Mouse (Mus musculus) spleen, adult 2 months (tissue): ENCODE data around the gene Nfix. TPM values are rescaled to one million over a fixed set of nuclear protein-coding genes. Genes with fewer than 3 reads are reported as not detected.

Source experiments
- DNase-seq, 2 experiments: peaks; one replicate each; pipeline versions ENCODE4 v3.0.0 to v3.0.0-alpha.2; 2012 to 2021; ENCODE audit warnings: low spot score in 2 of 2, low read depth in 1 of 2
- H3K27ac ChIP-seq: fragments of 200-500 bp; 2 replicates; pipeline ENCODE4 v1.5.1; 2012; ENCODE audit warnings: low read length, inconsistent platforms; ENCODE audit not compliant: insufficient read depth
- H3K27me3 ChIP-seq: fragments of 200-500 bp; 2 replicates; pipeline ENCODE4 v1.6.1; 2012; ENCODE audit warnings: mild to moderate bottlenecking, moderate library complexity, low read length, inconsistent platforms; ENCODE audit not compliant: control insufficient read depth, insufficient read depth
- H3K36me3 ChIP-seq: fragments of 200-500 bp; 2 replicates; pipeline ENCODE4 v1.6.1; 2012; ENCODE audit warnings: mild to moderate bottlenecking, low read length, inconsistent platforms; ENCODE audit not compliant: control insufficient read depth, insufficient read depth
- H3K4me1 ChIP-seq: fragments of 200-500 bp; 2 replicates; pipeline ENCODE4 v1.6.1; 2011; ENCODE audit warnings: inconsistent platforms; ENCODE audit not compliant: control insufficient read depth, insufficient read depth, insufficient read length
- H3K4me3 ChIP-seq: fragments of 200-500 bp; 2 replicates; pipeline ENCODE4 v1.5.1; 2011; ENCODE audit warnings: mild to moderate bottlenecking, inconsistent platforms; ENCODE audit not compliant: insufficient read depth, insufficient read length; ENCODE audit errors: extremely low read depth
- CTCF ChIP-seq: fragments of 200-500 bp; IDR thresholded peaks from 2 replicates; pipeline ENCODE4 v1.5.1; 2011; ENCODE audit warnings: mild to moderate bottlenecking, inconsistent platforms; ENCODE audit not compliant: insufficient read depth, insufficient read length, insufficient replicate concordance; ENCODE audit errors: extremely low read depth
- POLR2A ChIP-seq: fragments of 200-500 bp; IDR thresholded peaks from 2 replicates; pipeline ENCODE4 v1.6.1; 2011; ENCODE audit warnings: low read depth, low read length, inconsistent platforms
- WGBS: fragments of 180-500 bp; shearing (Covaris S2); methylation state at CpG from one replicate; pipeline ENCODE4 v1.1.7; 2018; 5-methylcytosine and 5-hydroxymethylcytosine counted together
- polyA plus RNA-seq: library from polyadenylated mRNA; depleted of rRNA; stranded (reverse); fragments of >200 nt; gene quantifications from 2 replicates; pipeline ENCODE4 v1.2.3, GENCODE M21; 2012

The Nfix gene
- polyA plus RNA-seq, 1 experiment: 13.7 TPM

- peaks cover 7% of the 10 kb centered on the region for H3K27me3 ChIP-seq
- no peaks in the 10 kb centered on the region for H3K4me1 ChIP-seq
- no peak for TF ChIP-seq POLR2A
- no peak for TF ChIP-seq CTCF
- H3K27ac ChIP-seq: no peak overlapping the region
- no peak overlapping the region for H3K4me3 ChIP-seq
- WGBS: 37% methylated on average over 48 of the region's 48 CpGs
- DNase-seq: no peak
- H3K36me3 ChIP-seq: no peaks in the 10 kb centered on the region
Measured at GRCm38 (mm10) chr8:84784681-84785505, 15.3 kb downstream of the Nfix start.

GRCm38 (mm10) chr8:84783919-84784581, 16.1 kb downstream of the Nfix start:
- no peak overlapping the region for H3K4me3 ChIP-seq
- H3K36me3 ChIP-seq: no peaks in the 10 kb centered on the region
- DNase-seq: no peak
- no peak overlapping the region for H3K27ac ChIP-seq
- 49% methylated on average over 33 of the region's 33 CpGs for WGBS
- H3K4me1 ChIP-seq: no peaks in the 10 kb centered on the region
- H3K27me3 ChIP-seq: peaks cover 7% of the 10 kb centered on the region
- TF ChIP-seq POLR2A (no peak), CTCF (no peak)

- peaks cover 7% of the 10 kb centered on the region for H3K27me3 ChIP-seq
Measured at GRCm38 (mm10) chr8:84783198-84783918, 16.8 kb downstream of the Nfix start.

GRCm38 (mm10) chr8:84782680-84783079, 17.5 kb downstream of the Nfix start:
- Histone ChIP-seq H3K4me3 (no peak overlapping the region), H3K27ac (no peak overlapping the region), H3K4me1 (no peaks in the 10 kb centered on the region), H3K36me3 (no peaks in the 10 kb centered on the region), H3K27me3 (peaks cover 7% of the 10 kb centered on the region)
- DNase-seq: no peak
- WGBS: 83% methylated on average over 10 of the region's 10 CpGs
- TF ChIP-seq POLR2A (no peak), CTCF (no peak)

More at GRCm38 (mm10) chr8:84783198-84783918, 16.8 kb downstream of the Nfix start:
- no peak for TF ChIP-seq CTCF
- TF ChIP-seq POLR2A: no peak
- H3K4me1 ChIP-seq: no peaks in the 10 kb centered on the region
- H3K36me3 ChIP-seq: no peaks in the 10 kb centered on the region
- 80% methylated on average over 11 of the region's 11 CpGs for WGBS
- H3K4me3 ChIP-seq: no peak overlapping the region
- DNase-seq: no peak
- H3K27ac ChIP-seq: no peak overlapping the region

GRCm38 (mm10) chr8:84781686-84782505, 18.2 kb downstream of the Nfix start:
- no peak for TF ChIP-seq CTCF
- TF ChIP-seq POLR2A: no peak
- H3K27me3 ChIP-seq: peaks cover 7% of the 10 kb centered on the region
- no peak overlapping the region for H3K27ac ChIP-seq
- H3K4me3 ChIP-seq: no peak overlapping the region
- no peak for DNase-seq
- 78% methylated on average over 5 of the region's 5 CpGs for WGBS
- no peaks in the 10 kb centered on the region for H3K36me3 ChIP-seq
- H3K4me1 ChIP-seq: no peaks in the 10 kb centered on the region

GRCm38 (mm10) chr8:84780949-84781680, 19.0 kb downstream of the Nfix start:
- H3K27ac ChIP-seq: no peak overlapping the region

More at GRCm38 (mm10) chr8:84780949-84781680, 19.0 kb downstream of the Nfix start:
- TF ChIP-seq CTCF (no peak), POLR2A (no peak)
- Histone ChIP-seq H3K36me3 (no peaks in the 10 kb centered on the region), H3K4me1 (no peaks in the 10 kb centered on the region), H3K27me3 (peaks cover 7% of the 10 kb centered on the region), H3K4me3 (no peak overlapping the region)
- DNase-seq: no peak
- 81% methylated on average over 6 of the region's 6 CpGs for WGBS
